Mouse (Mus musculus) heart, postnatal 0 days (tissue): ENCODE data around the gene Pard3b. TPM values are rescaled to one million over a fixed set of nuclear protein-coding genes. Genes with fewer than 3 reads are reported as not detected.

ENCODE experiments used
- ATAC-seq: fragments of 200-750 bp; cut with Nextera tagmentation; 2 replicates; pipeline ENCODE4 v1.8.0; 2017; ENCODE audit warnings: low read depth, moderate number of reproducible peaks, moderate library complexity; ENCODE audit not compliant: insufficient read depth
- DNase-seq: peaks from one replicate; pipeline ENCODE4 v3.0.0-alpha.2; 2016; ENCODE audit warnings: low spot score
- H3K27ac ChIP-seq: fragments of 300-500 bp; sonication (generic); 2 replicates; pipeline ENCODE4 v1.5.1; 2014; ENCODE audit warnings: low read depth, mild to moderate bottlenecking
- H3K27me3 ChIP-seq: fragments of 300-500 bp; sonication (generic); 2 replicates; pipeline ENCODE4 v1.6.1; 2014; ENCODE audit warnings: low read length, mixed read lengths; ENCODE audit not compliant: control insufficient read depth, insufficient read depth
- H3K36me3 ChIP-seq: fragments of 300-500 bp; sonication (generic); replicated peaks from 2 replicates; pipeline ENCODE4 v1.6.1; 2014; ENCODE audit warnings: low read length, mixed read lengths; ENCODE audit not compliant: control insufficient read depth, insufficient read depth
- H3K4me1 ChIP-seq: fragments of 300-500 bp; sonication (generic); 2 replicates; pipeline ENCODE4 v1.6.1; 2014; ENCODE audit warnings: antibody characterized with exemption; ENCODE audit not compliant: control insufficient read depth, insufficient read depth
- H3K4me2 ChIP-seq: fragments of 300-500 bp; sonication (generic); 2 replicates; pipeline ENCODE4 v1.6.1; 2014; ENCODE audit warnings: low read depth, mild to moderate bottlenecking, low read length, moderate library complexity
- H3K4me3 ChIP-seq: fragments of 300-500 bp; sonication (generic); 2 replicates; pipeline ENCODE4 v1.5.1; 2014; ENCODE audit warnings: low read depth, low read length
- H3K9ac ChIP-seq: fragments of 300-500 bp; sonication (generic); replicated peaks from 2 replicates; pipeline ENCODE4 v1.6.1; 2014; ENCODE audit warnings: low read depth, low read length, mixed read lengths
- H3K9me3 ChIP-seq: fragments of 300-500 bp; sonication (generic); replicated peaks from 2 replicates; pipeline ENCODE4 v1.6.1; 2016; ENCODE audit warnings: low read length; ENCODE audit not compliant: control insufficient read depth
- CTCF ChIP-seq: IDR thresholded peaks from 2 replicates; pipeline ENCODE4 v1.5.1; 2016; ENCODE audit warnings: antibody characterized with exemption, control low read depth, low read depth
- EP300 ChIP-seq: IDR thresholded peaks from 2 replicates; pipeline ENCODE4 v1.6.1; 2016; ENCODE audit warnings: antibody characterized with exemption, low read depth
- WGBS: fragments of 180-500 bp; shearing (Covaris S2); extraction: QIAGEN DNeasy Blood & Tissue Kit; methylation state at CpG from one replicate; pipeline ENCODE4 v1.1.7; 2014; 5-methylcytosine and 5-hydroxymethylcytosine counted together
- polyA plus RNA-seq: library from polyadenylated mRNA; unstranded; fragments of >200 nt; fragmentation: Nextera tagmentation; extraction: Ambion mirVana; gene quantifications from 2 replicates; pipeline ENCODE4 v1.2.1, GENCODE M21; 2015
- total RNA-seq: library from RNA; depleted of rRNA; stranded (reverse); fragments of >200 nt; gene quantifications from 2 replicates; pipeline ENCODE4 v1.2.3, GENCODE M21; 2014; ENCODE audit warnings: low replicate concordance

Gene Pard3b
- total and polyA plus RNA-seq, 2 experiments from 2014 or later: 8.4 to 8.9 TPM

GRCm38 (mm10) chr1:62055280-62055679 is 416.7 kb downstream of the Pard3b start:
- ATAC-seq (no peak), DNase-seq (no peak)
- H3K36me3 ChIP-seq: no peaks in the 10 kb centered on the region
- no peak for TF ChIP-seq CTCF
- no peak for TF ChIP-seq EP300
- 75% methylated on average over 6 of the region's 6 CpGs for WGBS
- H3K9me3 ChIP-seq: no peaks in the 10 kb centered on the region
- no peaks in the 10 kb centered on the region for H3K27me3 ChIP-seq
- no peak overlapping the region for H3K27ac ChIP-seq
- H3K4me3 ChIP-seq: no peak overlapping the region
- no peak overlapping the region for H3K4me2 ChIP-seq
- H3K4me1 ChIP-seq: no peaks in the 10 kb centered on the region
- H3K9ac ChIP-seq: no peak overlapping the region

- no peak overlapping the region for H3K4me3 ChIP-seq
- WGBS: 81% methylated on average over 6 of the region's 6 CpGs
- TF ChIP-seq CTCF (no peak), EP300 (no peak)
- H3K36me3 ChIP-seq: no peaks in the 10 kb centered on the region
- no peaks in the 10 kb centered on the region for H3K27me3 ChIP-seq
- H3K9ac ChIP-seq: no peak overlapping the region
- H3K9me3 ChIP-seq: peaks cover 13% of the 10 kb centered on the region; the same call in 1 of the 2 replicates
- H3K4me1 ChIP-seq: no peaks in the 10 kb centered on the region
- no peak for ATAC-seq
- DNase-seq: no peak
- H3K4me2 ChIP-seq: no peak overlapping the region
- no peak overlapping the region for H3K27ac ChIP-seq
Measured at GRCm38 (mm10) chr1:62070617-62071016, 432.0 kb downstream of the Pard3b start.

GRCm38 (mm10) chr1:62071139-62071538 is 432.5 kb downstream of the Pard3b start:
- Histone ChIP-seq H3K4me2 (no peak overlapping the region), H3K4me1 (no peaks in the 10 kb centered on the region), H3K9ac (no peak overlapping the region), H3K9me3 (peaks cover 13% of the 10 kb centered on the region; the same call in 1 of the 2 replicates), H3K4me3 (no peak overlapping the region), H3K36me3 (no peaks in the 10 kb centered on the region), H3K27me3 (no peaks in the 10 kb centered on the region), H3K27ac (no peak overlapping the region)
- 86% methylated on average over 7 of the region's 7 CpGs for WGBS
- no peak for DNase-seq
- ATAC-seq: no peak
- TF ChIP-seq EP300: no peak
- no peak for TF ChIP-seq CTCF

- WGBS: 90% methylated on average over 3 of the region's 3 CpGs
- Histone ChIP-seq H3K4me1 (no peaks in the 10 kb centered on the region), H3K36me3 (no peaks in the 10 kb centered on the region), H3K27ac (no peak overlapping the region), H3K9me3 (no peaks in the 10 kb centered on the region), H3K27me3 (no peaks in the 10 kb centered on the region), H3K9ac (no peak overlapping the region), H3K4me2 (no peak overlapping the region), H3K4me3 (no peak overlapping the region)
- ATAC-seq (no peak), DNase-seq (no peak)
- TF ChIP-seq CTCF (no peak), EP300 (no peak)
Measured at GRCm38 (mm10) chr1:62076171-62076570, 437.5 kb downstream of the Pard3b start.

- no peak overlapping the region for H3K4me2 ChIP-seq
- no peaks in the 10 kb centered on the region for H3K36me3 ChIP-seq
- 89% methylated on average over 4 of the region's 4 CpGs for WGBS
- no peak for TF ChIP-seq CTCF
- no peak overlapping the region for H3K4me3 ChIP-seq
- DNase-seq: no peak
- ATAC-seq: no peak
- H3K9ac ChIP-seq: no peak overlapping the region
- no peaks in the 10 kb centered on the region for H3K9me3 ChIP-seq
- H3K27ac ChIP-seq: no peak overlapping the region
- no peaks in the 10 kb centered on the region for H3K27me3 ChIP-seq
- H3K4me1 ChIP-seq: no peaks in the 10 kb centered on the region
Measured at GRCm38 (mm10) chr1:62081129-62081528, 442.5 kb downstream of the Pard3b start.

GRCm38 (mm10) chr1:62085995-62086394 is 447.4 kb downstream of the Pard3b start:
- Histone ChIP-seq H3K27me3 (no peaks in the 10 kb centered on the region), H3K27ac (no peak overlapping the region), H3K9ac (no peak overlapping the region), H3K36me3 (no peaks in the 10 kb centered on the region), H3K4me3 (no peak overlapping the region), H3K9me3 (no peaks in the 10 kb centered on the region), H3K4me1 (no peaks in the 10 kb centered on the region), H3K4me2 (no peak overlapping the region)
- TF ChIP-seq EP300 (no peak), CTCF (no peak)
- ATAC-seq: no peak
- DNase-seq: peak; percentile 17
- WGBS: 42% methylated on average over 6 of the region's 6 CpGs
